Mouse (Mus musculus) limb, embryonic 12.5 days (tissue): ENCODE results near the gene Arhgap32. TPM values are rescaled to one million over a fixed set of nuclear protein-coding genes. Genes with fewer than 3 reads are reported as not detected.

Experiments
- ATAC-seq: fragments of 200-750 bp; cut with Nextera tagmentation; 2 replicates; pipeline ENCODE4 v1.8.0; 2017; ENCODE audit warnings: low read depth, moderate TSS enrichment; ENCODE audit not compliant: insufficient number of reproducible peaks, insufficient read depth, low FRiP score, low TSS enrichment
- H3K27ac ChIP-seq: fragments of 300-500 bp; sonication (generic); 2 replicates; pipeline ENCODE4 v1.5.1; 2016; ENCODE audit warnings: mild to moderate bottlenecking, moderate library complexity
- H3K27me3 ChIP-seq: fragments of 300-500 bp; sonication (generic); 2 replicates; pipeline ENCODE4 v1.6.1; 2016; ENCODE audit warnings: mild to moderate bottlenecking, moderate library complexity
- H3K36me3 ChIP-seq: fragments of 300-500 bp; sonication (generic); 2 replicates; pipeline ENCODE4 v1.6.1; 2016; ENCODE audit warnings: mild to moderate bottlenecking, moderate library complexity
- H3K4me1 ChIP-seq: fragments of 300-500 bp; sonication (generic); replicated peaks from 2 replicates; pipeline ENCODE4 v1.6.1; 2016
- H3K4me2 ChIP-seq: fragments of 300-500 bp; sonication (generic); 2 replicates; pipeline ENCODE4 v1.6.1; 2016; ENCODE audit warnings: mild to moderate bottlenecking, moderate library complexity
- H3K4me3 ChIP-seq: fragments of 300-500 bp; sonication (generic); replicated peaks from 2 replicates; pipeline ENCODE4 v1.5.1; 2016; ENCODE audit warnings: mild to moderate bottlenecking
- H3K9ac ChIP-seq: fragments of 300-500 bp; sonication (generic); replicated peaks from 2 replicates; pipeline ENCODE4 v1.6.1; 2016; ENCODE audit warnings: mild to moderate bottlenecking, moderate library complexity
- H3K9me3 ChIP-seq: fragments of 300-500 bp; sonication (generic); 2 replicates; pipeline ENCODE4 v1.6.1; 2016; ENCODE audit warnings: mild to moderate bottlenecking, moderate library complexity
- WGBS: fragments of 180-500 bp; shearing (Covaris S2); methylation state at CpG from one replicate; pipeline ENCODE4 v1.1.7; 2016; 5-methylcytosine and 5-hydroxymethylcytosine counted together
- polyA plus RNA-seq: library from polyadenylated mRNA; unstranded; fragments of >200 nt; fragmentation: Nextera tagmentation; extraction: Ambion mirVana; gene quantifications from 2 replicates; pipeline ENCODE4 v1.2.1, GENCODE M21; 2016

The Arhgap32 gene
- polyA plus RNA-seq, 1 experiment from 2014 or later, result 4.2 TPM

- Histone ChIP-seq H3K27me3 (no peaks in the 10 kb centered on the region), H3K4me2 (no peak overlapping the region), H3K9me3 (no peaks in the 10 kb centered on the region), H3K36me3 (no peaks in the 10 kb centered on the region), H3K27ac (no peak overlapping the region), H3K4me1 (peaks cover 4% of the 10 kb centered on the region; the same call in 1 of the 2 replicates), H3K9ac (no peak overlapping the region), H3K4me3 (no peak overlapping the region)
- ATAC-seq, result no peak
- 11% methylated on average over 5 of the region's 5 CpGs for WGBS
These were observed 156.0 kb downstream of the Arhgap32 start for GRCm38 (mm10) chr9:32271896-32272444.

- Histone ChIP-seq H3K9ac (no peak overlapping the region), H3K27me3 (no peaks in the 10 kb centered on the region), H3K27ac (no peak overlapping the region), H3K9me3 (no peaks in the 10 kb centered on the region), H3K4me3 (no peak overlapping the region), H3K4me2 (no peak overlapping the region), H3K4me1 (peaks cover 3% of the 10 kb centered on the region; the same call in 1 of the 2 replicates), H3K36me3 (no peaks in the 10 kb centered on the region)
- ATAC-seq, result no peak
- 90% methylated on average over 5 of the region's 5 CpGs for WGBS
These were observed 162.1 kb downstream of the Arhgap32 start for GRCm38 (mm10) chr9:32278052-32278451.

GRCm38 (mm10) chr9:32279789-32280188 is 163.9 kb downstream of the Arhgap32 start:
- Histone ChIP-seq H3K36me3 (no peaks in the 10 kb centered on the region), H3K9ac (no peak overlapping the region), H3K9me3 (no peaks in the 10 kb centered on the region), H3K4me2 (no peak overlapping the region), H3K27me3 (no peaks in the 10 kb centered on the region), H3K4me3 (no peak overlapping the region), H3K4me1 (peaks cover 3% of the 10 kb centered on the region; the same call in 1 of the 2 replicates), H3K27ac (no peak overlapping the region)
- WGBS, result 60% methylated on average over 3 of the region's 3 CpGs
- no peak for ATAC-seq

GRCm38 (mm10) chr9:32280456-32280855 is 164.5 kb downstream of the Arhgap32 start:
- Histone ChIP-seq H3K9ac (no peak overlapping the region), H3K27me3 (no peaks in the 10 kb centered on the region), H3K4me1 (peaks cover 3% of the 10 kb centered on the region; the same call in 1 of the 2 replicates), H3K4me3 (no peak overlapping the region), H3K4me2 (no peak overlapping the region), H3K27ac (no peak overlapping the region), H3K36me3 (no peaks in the 10 kb centered on the region), H3K9me3 (no peaks in the 10 kb centered on the region)
- WGBS, result 86% methylated on average over 5 of the region's 5 CpGs
- ATAC-seq, result no peak

- H3K4me2 ChIP-seq, result no peak overlapping the region
- WGBS, result 88% methylated on average over 5 of the region's 5 CpGs
- H3K27ac ChIP-seq, result no peak overlapping the region
- no peak overlapping the region for H3K4me3 ChIP-seq
- H3K4me1 ChIP-seq, result peaks cover 3% of the 10 kb centered on the region; the same call in 1 of the 2 replicates
- H3K36me3 ChIP-seq, result no peaks in the 10 kb centered on the region
- ATAC-seq, result no peak
- H3K27me3 ChIP-seq, result no peaks in the 10 kb centered on the region
- no peak overlapping the region for H3K9ac ChIP-seq
- H3K9me3 ChIP-seq, result no peaks in the 10 kb centered on the region
These were observed 167.7 kb downstream of the Arhgap32 start for GRCm38 (mm10) chr9:32283591-32283990.

GRCm38 (mm10) chr9:32291618-32292017 is 175.7 kb downstream of the Arhgap32 start:
- no peak for ATAC-seq
- 44% methylated on average over 7 of the region's 7 CpGs for whole genome bisulfite sequencing
- H3K27me3 ChIP-seq, result no peaks in the 10 kb centered on the region

GRCm38 (mm10) chr9:32292686-32293085 is 176.8 kb downstream of the Arhgap32 start:
- Histone ChIP-seq H3K4me1 (peaks cover 6% of the 10 kb centered on the region), H3K4me3 (no peak overlapping the region), H3K9me3 (no peaks in the 10 kb centered on the region), H3K9ac (no peak overlapping the region), H3K27me3 (no peaks in the 10 kb centered on the region), H3K27ac (no peak overlapping the region), H3K36me3 (no peaks in the 10 kb centered on the region), H3K4me2 (no peak overlapping the region)
- 17% methylated on average over 5 of the region's 5 CpGs for WGBS
- ATAC-seq, result no peak

More at GRCm38 (mm10) chr9:32291618-32292017, 175.7 kb downstream of the Arhgap32 start:
- no peak overlapping the region for H3K4me3 ChIP-seq
- H3K9ac ChIP-seq, result no peak overlapping the region
- H3K27ac ChIP-seq, result no peak overlapping the region
- no peak overlapping the region for H3K4me2 ChIP-seq
- H3K9me3 ChIP-seq, result no peaks in the 10 kb centered on the region
- H3K4me1 ChIP-seq, result peaks cover 6% of the 10 kb centered on the region
- H3K36me3 ChIP-seq, result no peaks in the 10 kb centered on the region

- H3K27me3 ChIP-seq, result no peaks in the 10 kb centered on the region
- no peak overlapping the region for H3K4me2 ChIP-seq
- peaks cover 6% of the 10 kb centered on the region for H3K4me1 ChIP-seq
- 87% methylated on average over 9 of the region's 9 CpGs for WGBS
- no peak for ATAC-seq
- no peak overlapping the region for H3K4me3 ChIP-seq
- no peaks in the 10 kb centered on the region for H3K36me3 ChIP-seq
- H3K9ac ChIP-seq, result no peak overlapping the region
- no peaks in the 10 kb centered on the region for H3K9me3 ChIP-seq
- H3K27ac ChIP-seq, result no peak overlapping the region
These were observed 179.3 kb downstream of the Arhgap32 start for GRCm38 (mm10) chr9:32295061-32295800.

- Histone ChIP-seq H3K36me3 (no peaks in the 10 kb centered on the region), H3K27ac (no peak overlapping the region), H3K9me3 (no peaks in the 10 kb centered on the region), H3K27me3 (no peaks in the 10 kb centered on the region), H3K4me2 (no peak overlapping the region), H3K9ac (no peak overlapping the region), H3K4me1 (no peaks in the 10 kb centered on the region), H3K4me3 (no peak overlapping the region)
- WGBS, result 81% methylated on average over 13 of the region's 13 CpGs
- no peak for ATAC-seq
These were observed 186.7 kb downstream of the Arhgap32 start for GRCm38 (mm10) chr9:32302501-32303150.

- Histone ChIP-seq H3K4me2 (0 out of 2 replicates have a peak overlapping the region, but pooled peaks have one; percentile 13), H3K4me1 (0 out of 2 replicates have a peak, but pooled peaks cover 2% of the 10 kb centered on the region), H3K27me3 (0 out of 2 replicates have a peak, but pooled peaks cover 3% of the 10 kb centered on the region), H3K9me3 (no peaks in the 10 kb centered on the region), H3K4me3 (no peak overlapping the region), H3K27ac (no peak overlapping the region), H3K9ac (no peak overlapping the region), H3K36me3 (no peaks in the 10 kb centered on the region)
- ATAC-seq, result no peak
- WGBS, result 49% methylated on average over 14 of the region's 14 CpGs
These were observed 195.8 kb downstream of the Arhgap32 start for GRCm38 (mm10) chr9:32311786-32312185.

GRCm38 (mm10) chr9:32312208-32312607 is 196.3 kb downstream of the Arhgap32 start:
- no peak for ATAC-seq
- Histone ChIP-seq H3K4me3 (no peak overlapping the region), H3K9me3 (no peaks in the 10 kb centered on the region), H3K4me1 (0 out of 2 replicates have a peak, but pooled peaks cover 2% of the 10 kb centered on the region), H3K27me3 (0 out of 2 replicates have a peak, but pooled peaks cover 3% of the 10 kb centered on the region), H3K9ac (no peak overlapping the region), H3K27ac (no peak overlapping the region), H3K36me3 (no peaks in the 10 kb centered on the region), H3K4me2 (0 out of 2 replicates have a peak overlapping the region, but pooled peaks have one; percentile 13)
- 77% methylated on average over 4 of the region's 4 CpGs for WGBS
